Mouse (Mus musculus) mammary gland, adult 2 months (tissue): ENCODE data around the gene Zfp385b. TPM values are rescaled to one million over a fixed set of nuclear protein-coding genes. Genes with fewer than 3 reads are reported as not detected.

Experiments used
- polyA plus RNA-seq: library from polyadenylated mRNA; depleted of rRNA; stranded (reverse); fragments of >200 nt; gene quantifications from 2 replicates; pipeline ENCODE4 v1.2.3, GENCODE M21; 2012; ENCODE audit warnings: low replicate concordance; rRNA removed

The Zfp385b gene
- polyA plus RNA-seq = 1.6 and 1.7 TPM in 2 replicates

DNA sequence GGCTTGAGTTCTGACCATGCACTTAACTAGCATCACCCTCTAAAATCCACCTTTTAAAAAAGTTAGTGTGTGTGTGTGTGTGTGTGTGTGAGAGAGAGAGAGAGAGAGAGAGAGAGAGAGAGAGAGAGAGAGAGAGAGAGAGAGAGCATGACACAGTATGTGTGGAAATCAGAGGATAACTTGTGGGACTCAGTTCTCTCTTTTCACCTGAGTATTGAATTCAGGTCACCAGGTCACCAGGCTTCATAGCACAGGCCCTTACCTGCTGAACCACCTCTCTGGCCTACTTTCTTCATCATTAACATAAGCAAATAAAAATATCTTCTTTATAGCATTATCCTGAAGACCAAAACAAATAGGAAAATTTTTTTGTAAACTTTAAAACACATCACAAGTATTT, at the start of gene Zfp385b:
Gene Zfp385b (minus strand): TSS at position 101 of the 400 bp plus-strand sequence.

Other genes starting within 250 kb of the Zfp385b start
- 2.0 and 2.9 TPM in 2 replicates for gene Cwc22, start 126.7 kb upstream of the Zfp385b start, polyA plus RNA-seq